Mouse (Mus musculus): ENCODE data around the gene G6pd2.

The G6pd2 gene

GRCm38 (mm10) chr5:61808516-61808915 is at the start of gene G6pd2:
G6pd2 (plus strand) TSS chr5:61808816.
- no peak for DNase-seq

GRCm38 (mm10) chr5:61764214-61764613 is 44.4 kb upstream of the G6pd2 start:
- DNase-seq = no peak

- DNase-seq = no peak
Measured at GRCm38 (mm10) chr5:61832935-61833551, 24.4 kb downstream of the G6pd2 start.

DNA sequence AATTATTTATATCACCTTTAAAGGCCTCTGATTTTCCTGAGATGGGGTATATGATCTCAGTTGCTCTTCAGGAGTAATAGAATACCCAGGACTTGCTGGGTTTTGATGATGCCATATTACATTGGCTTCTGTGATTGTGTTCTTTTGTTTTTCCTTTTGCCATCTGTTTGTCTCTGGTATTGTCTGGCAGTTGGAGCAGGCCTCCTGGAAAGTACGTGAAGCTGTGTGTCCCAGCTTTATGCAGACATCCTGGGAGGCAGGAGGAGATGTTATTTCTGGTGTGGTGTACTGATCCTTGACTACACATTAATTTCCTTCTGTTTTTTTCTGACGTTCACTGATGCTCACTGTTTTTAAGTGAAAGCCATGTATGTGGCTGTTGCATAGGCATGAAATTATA is 35.3 kb downstream of the G6pd2 start:
- DNase-seq = no peak

Data from kidney, postnatal 25 days (tissue).